Comparison of ENCODE assay signal across 8 mouse cellular contexts in genomic region chr12:69461888-69462840, GRCm38 (mm10).
DNase-seq lines count a peak whose midpoint lies in the region; ATAC-seq lines count a peak whose summit lies in the region.

No protein-coding gene starts in this region.

- 9% methylated on average over 30 of the region's 30 CpGs for WGBS in large intestine, adult 2 months

- intact Hi-C loops in heart, postnatal 36 days (cut with DNase I): loop anchor here (5.0 kb wide), 2 partner anchors 90 to 110 kb away; partner anchors contain the start of genes Arf6 and Gm9887

- 0 out of 2 replicates have a peak, but pooled peaks have one; percentile 28 for ATAC-seq in megakaryocyte-erythroid progenitor cell, adult 5-6 weeks (replicated peaks; ENCODE audit: low FRiP score, low TSS enrichment, poor library complexity, severe bottlenecking)

- DNase-seq in A20 (ENCODE audit: low read depth, low spot score): peak; percentile 79
- DNase-seq in ZHBTc4 (ENCODE audit: low read depth, low spot score): peak; percentile 66
- peak; percentile 72 for DNase-seq in fibroblast of lung, adult 2 months (ENCODE audit: low read depth)
- peak; percentile 63 to 74 for DNase-seq in heart, postnatal 36 days
- DNase-seq in large intestine, adult 2 months (ENCODE audit: low read depth, low spot score): peak; percentile 50
- peak; percentile 35 to 41 for DNase-seq in spleen, postnatal 14 days (ENCODE audit: low spot score in 2 of 2)
- DNase-seq in urinary bladder, postnatal 10 days (ENCODE audit: low spot score): no peak
